Mouse (Mus musculus) kidney, postnatal 0 days (tissue): ENCODE measurements at regions not wholly inside any gene's neighbourhood (a gene's known extent, or its start where the extent isn't known, plus 50 kb on each side); places are given as distances from the start of the nearest gene placed in this dataset.

Source experiments
- ATAC-seq: fragments of 200-750 bp; cut with Nextera tagmentation; replicated peaks from 2 replicates; pipeline ENCODE4 v1.8.0; 2017; ENCODE audit warnings: low read depth, moderate number of reproducible peaks, moderate TSS enrichment, moderate library complexity; ENCODE audit not compliant: low FRiP score
- DNase-seq: peaks from one replicate; pipeline ENCODE4 v3.0.0-alpha.2; 2016; ENCODE audit warnings: low spot score
- H3K27ac ChIP-seq: fragments of 300-500 bp; sonication (generic); 2 replicates; pipeline ENCODE4 v1.5.1; 2014; ENCODE audit warnings: mild to moderate bottlenecking
- H3K27me3 ChIP-seq: fragments of 300-500 bp; sonication (generic); 2 replicates; pipeline ENCODE4 v1.6.1; 2014; ENCODE audit warnings: low read length, mixed read lengths; ENCODE audit not compliant: insufficient read depth
- H3K36me3 ChIP-seq: fragments of 300-500 bp; sonication (generic); 2 replicates; pipeline ENCODE4 v1.6.1; 2014; ENCODE audit warnings: low read length, mixed read lengths; ENCODE audit not compliant: insufficient read depth
- H3K4me1 ChIP-seq: fragments of 300-500 bp; sonication (generic); replicated peaks from 2 replicates; pipeline ENCODE4 v1.6.1; 2014; ENCODE audit warnings: antibody characterized with exemption, low read length, mixed read lengths; ENCODE audit not compliant: insufficient read depth
- H3K4me2 ChIP-seq: fragments of 300-500 bp; sonication (generic); 2 replicates; pipeline ENCODE4 v1.6.1; 2014; ENCODE audit warnings: mild to moderate bottlenecking, low read length, moderate library complexity, mixed read lengths
- H3K4me3 ChIP-seq: fragments of 300-500 bp; sonication (generic); replicated peaks from 2 replicates; pipeline ENCODE4 v1.5.1; 2014; ENCODE audit warnings: low read depth, low read length
- H3K9ac ChIP-seq: fragments of 300-500 bp; sonication (generic); 2 replicates; pipeline ENCODE4 v1.6.1; 2014; ENCODE audit warnings: low read depth, low read length
- H3K9me3 ChIP-seq: fragments of 300-500 bp; sonication (generic); replicated peaks from 2 replicates; pipeline ENCODE4 v1.6.1; 2016; ENCODE audit warnings: low read length, inconsistent platforms, mixed read lengths
- CTCF ChIP-seq: IDR thresholded peaks from 2 replicates; pipeline ENCODE4 v1.5.1; 2016; ENCODE audit warnings: antibody characterized with exemption, low read depth, mild to moderate bottlenecking, moderate library complexity
- WGBS: fragments of 180-500 bp; shearing (Covaris S2); extraction: QIAGEN DNeasy Blood & Tissue Kit; methylation state at CpG from one replicate; pipeline ENCODE4 v1.1.7; 2014; 5-methylcytosine and 5-hydroxymethylcytosine counted together

GRCm38 (mm10) chr17:62319033-62319432 is 562.1 kb downstream of the Efna5 start:
- Histone ChIP-seq H3K4me2 (no peak overlapping the region), H3K9me3 (no peaks in the 10 kb centered on the region), H3K4me1 (no peaks in the 10 kb centered on the region), H3K36me3 (no peaks in the 10 kb centered on the region), H3K4me3 (no peak overlapping the region), H3K9ac (no peak overlapping the region), H3K27me3 (no peaks in the 10 kb centered on the region), H3K27ac (no peak overlapping the region)
- ATAC-seq = no peak
- 54% methylated on average over 4 of the region's 4 CpGs for WGBS
- no peak for DNase-seq
- no peak for TF ChIP-seq CTCF

DNA sequence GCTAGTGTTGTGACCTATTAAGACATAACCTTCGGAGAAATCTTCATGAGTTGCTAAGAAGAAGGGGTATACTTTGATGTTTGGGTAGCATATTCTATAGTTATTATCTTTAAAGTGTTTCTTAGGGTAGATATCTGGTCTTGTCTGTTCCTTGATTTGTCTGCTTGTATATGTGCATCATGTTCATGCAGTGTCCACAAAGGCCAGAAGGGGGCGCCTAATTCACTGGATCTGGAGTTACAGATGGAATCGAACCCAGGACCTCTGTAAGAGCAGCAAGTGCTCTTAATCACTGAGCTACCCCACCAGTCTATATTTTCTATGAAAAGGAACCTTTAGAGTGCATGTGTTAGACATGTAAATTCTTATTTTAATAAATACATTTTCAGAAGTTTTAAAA is 571.1 kb downstream of the Efna5 start:
- Histone ChIP-seq H3K9me3 (no peaks in the 10 kb centered on the region), H3K4me1 (no peaks in the 10 kb centered on the region), H3K4me2 (no peak overlapping the region), H3K36me3 (no peaks in the 10 kb centered on the region), H3K27me3 (no peaks in the 10 kb centered on the region), H3K9ac (no peak overlapping the region), H3K27ac (no peak overlapping the region), H3K4me3 (no peak overlapping the region)
- peak; percentile 49; the same call in 1 of the 2 replicates for TF ChIP-seq CTCF
- no peak for DNase-seq
- no peak for ATAC-seq
- WGBS = 51% methylated on average over 3 of the region's 3 CpGs

- DNase-seq (no peak), ATAC-seq (no peak)
- Histone ChIP-seq H3K9me3 (no peaks in the 10 kb centered on the region), H3K4me3 (no peak overlapping the region), H3K27me3 (no peaks in the 10 kb centered on the region), H3K36me3 (no peaks in the 10 kb centered on the region), H3K27ac (no peak overlapping the region), H3K4me2 (no peak overlapping the region), H3K9ac (no peak overlapping the region), H3K4me1 (no peaks in the 10 kb centered on the region)
- TF ChIP-seq CTCF = no peak
- WGBS = 94% methylated on average over 2 of the region's 2 CpGs
Measured at GRCm38 (mm10) chr17:62307111-62307510, 574.0 kb downstream of the Efna5 start.

DNA sequence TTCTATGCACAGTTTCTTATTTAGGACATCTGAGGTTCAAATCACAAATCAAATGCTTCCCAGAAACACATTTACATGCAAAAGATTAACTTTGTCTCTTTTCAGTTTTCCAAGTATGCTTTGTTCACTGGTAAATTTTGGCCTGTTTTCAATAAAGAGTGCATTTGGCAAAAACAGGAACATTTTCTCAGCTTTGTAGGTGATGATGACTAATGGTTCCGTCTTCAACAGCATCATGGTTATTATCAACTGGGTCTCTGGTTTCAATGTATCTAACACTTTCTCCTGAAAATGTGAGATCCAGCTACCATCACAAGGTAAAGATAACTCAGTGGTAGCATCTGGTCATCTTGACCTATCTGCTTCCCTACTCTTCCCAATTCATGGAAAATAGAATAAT is 574.6 kb downstream of the Efna5 start:
- Histone ChIP-seq H3K9me3 (no peaks in the 10 kb centered on the region), H3K36me3 (no peaks in the 10 kb centered on the region), H3K4me2 (no peak overlapping the region), H3K27me3 (no peaks in the 10 kb centered on the region), H3K4me1 (no peaks in the 10 kb centered on the region), H3K4me3 (no peak overlapping the region), H3K27ac (no peak overlapping the region), H3K9ac (no peak overlapping the region)
- no peak for TF ChIP-seq CTCF
- ATAC-seq (no peak), DNase-seq (no peak)
- 88% methylated on average over 1 of the region's 1 CpGs for WGBS

GRCm38 (mm10) chr17:62305140-62305539 is 576.0 kb downstream of the Efna5 start:
- TF ChIP-seq CTCF = no peak
- no peak overlapping the region for H3K4me3 ChIP-seq
- H3K4me1 ChIP-seq = no peaks in the 10 kb centered on the region
- H3K9ac ChIP-seq = no peak overlapping the region
- H3K27ac ChIP-seq = no peak overlapping the region
- WGBS = 50% methylated on average over 3 of the region's 3 CpGs
- no peak overlapping the region for H3K4me2 ChIP-seq
- no peaks in the 10 kb centered on the region for H3K9me3 ChIP-seq
- no peak for ATAC-seq
- H3K27me3 ChIP-seq = no peaks in the 10 kb centered on the region
- no peaks in the 10 kb centered on the region for H3K36me3 ChIP-seq
- no peak for DNase-seq

- H3K9ac ChIP-seq = no peak overlapping the region
- no peak for TF ChIP-seq CTCF
- H3K4me2 ChIP-seq = no peak overlapping the region
- ATAC-seq (no peak), DNase-seq (no peak)
- H3K9me3 ChIP-seq = no peaks in the 10 kb centered on the region
- no peaks in the 10 kb centered on the region for H3K27me3 ChIP-seq
- no peaks in the 10 kb centered on the region for H3K36me3 ChIP-seq
- no peaks in the 10 kb centered on the region for H3K4me1 ChIP-seq
- H3K27ac ChIP-seq = no peak overlapping the region
- 82% methylated on average over 3 of the region's 3 CpGs for WGBS
- H3K4me3 ChIP-seq = no peak overlapping the region
Measured at GRCm38 (mm10) chr17:62304073-62304472, 577.0 kb downstream of the Efna5 start.

DNA sequence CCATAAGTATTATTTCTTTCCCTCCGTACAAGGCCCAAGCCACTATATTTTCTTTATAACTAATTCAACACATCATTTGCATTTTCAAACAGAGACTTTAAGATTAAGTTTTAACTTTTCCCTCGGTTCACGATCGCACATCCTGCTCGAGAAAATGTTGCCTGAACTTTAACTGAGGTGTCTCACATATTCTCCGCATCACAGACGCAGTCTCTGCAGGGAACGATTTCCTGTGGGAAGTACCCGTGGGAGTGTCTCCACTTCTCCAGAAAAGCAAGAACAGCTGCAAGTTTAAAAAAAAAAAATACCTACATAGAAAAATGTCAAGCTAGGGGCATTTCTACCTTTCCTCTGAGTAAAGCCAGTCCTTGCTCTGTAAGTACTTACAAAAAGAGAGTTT is 581.2 kb downstream of the Efna5 start:
- H3K27ac ChIP-seq = no peak overlapping the region

More for the DNA sequence above, 581.2 kb downstream of the Efna5 start:
- no peaks in the 10 kb centered on the region for H3K9me3 ChIP-seq
- ATAC-seq (no peak), DNase-seq (peak; percentile 16)
- no peaks in the 10 kb centered on the region for H3K27me3 ChIP-seq
- peak overlapping the region; percentile 10; the same call in 1 of the 2 replicates for H3K4me2 ChIP-seq
- H3K4me1 ChIP-seq = no peaks in the 10 kb centered on the region
- no peak for TF ChIP-seq CTCF
- H3K9ac ChIP-seq = no peak overlapping the region
- 21% methylated on average over 9 of the region's 9 CpGs for WGBS
- no peak overlapping the region for H3K4me3 ChIP-seq
- no peaks in the 10 kb centered on the region for H3K36me3 ChIP-seq
